Mouse (Mus musculus): ENCODE measurements around the gene Iqsec1.

DNA sequence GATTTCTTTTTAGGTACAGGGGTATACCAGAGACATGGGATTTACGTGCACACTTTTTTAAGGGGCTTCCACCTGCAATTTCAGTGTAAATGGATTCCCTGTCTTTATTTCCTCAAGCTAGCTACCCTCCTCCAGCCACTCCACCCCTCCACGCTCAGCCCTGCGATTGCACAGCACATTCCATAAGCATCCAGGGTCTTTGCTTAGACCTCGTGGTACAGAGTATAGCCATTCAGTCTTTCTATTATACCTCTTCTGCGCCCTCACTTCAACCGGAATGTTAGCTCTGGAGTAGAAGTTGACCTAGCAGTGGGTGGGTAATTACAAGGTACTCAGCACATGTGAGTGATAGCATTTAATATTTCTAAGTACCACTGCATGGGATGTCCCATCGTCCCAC lies 13.1 kb upstream of the Iqsec1 start:
- TF ChIP-seq POLR2A (IDR thresholded peaks at IDR 0.05; ENCODE audit: low read depth, low read length) = no peak
- TF ChIP-seq CTCF (IDR thresholded peaks at IDR 0.05; ENCODE audit: extremely low read depth, insufficient read length, insufficient replicate concordance, low read depth, low read length) = no peak
